Mouse (Mus musculus): ENCODE results near the gene Suco.

- no peak for TF ChIP-seq POLR2A (IDR thresholded peaks at IDR 0.05; ENCODE audit: borderline replicate concordance, extremely low read depth, insufficient read depth, insufficient read length, poor library complexity, severe bottlenecking)
- TF ChIP-seq CTCF (IDR thresholded peaks at IDR 0.05; ENCODE audit: borderline replicate concordance, extremely low read depth, insufficient read depth, insufficient read length) = no peak
These were observed 7.1 kb downstream of the Suco start for GRCm38 (mm10) chr1:161869422-161869821.
